Mouse (Mus musculus) c-Kit-positive CD71-negative TER-119-negative erythroid progenitor cells, embryonic 14.5 days (primary cell): ENCODE data around the gene Gne.

Experiments used
- DNase-seq: peaks from one replicate; pipeline ENCODE4 v3.0.0-alpha.2; 2013; ENCODE audit warnings: low read depth

Gene Gne

GRCm38 (mm10) chr4:44024241-44024640 lies 59.7 kb downstream of the Gne start:
- DNase-seq, result no peak

- no peak for DNase-seq
Observed at GRCm38 (mm10) chr4:44023681-44024080, 60.3 kb downstream of the Gne start.

DNA sequence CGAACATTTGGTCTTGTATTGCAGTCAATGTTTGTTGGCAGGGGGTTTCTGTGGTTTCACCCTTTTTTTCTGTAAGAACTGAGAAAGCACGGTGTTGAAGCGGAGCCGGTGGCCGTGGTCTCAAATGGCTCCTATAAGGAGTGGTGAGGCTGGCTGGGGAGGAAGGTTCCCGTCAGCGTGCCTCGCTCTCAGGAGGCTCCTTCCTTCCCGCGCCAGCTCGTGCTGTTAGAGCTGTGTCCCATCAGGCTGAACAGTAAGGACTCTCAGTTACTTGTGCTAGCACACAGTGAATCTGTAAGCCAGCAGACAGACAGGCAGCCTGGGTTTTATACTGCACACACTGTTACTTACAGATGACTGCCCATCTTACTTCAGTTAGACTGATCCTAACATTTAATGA lies 61.2 kb downstream of the Gne start:
- no peak for DNase-seq

DNA sequence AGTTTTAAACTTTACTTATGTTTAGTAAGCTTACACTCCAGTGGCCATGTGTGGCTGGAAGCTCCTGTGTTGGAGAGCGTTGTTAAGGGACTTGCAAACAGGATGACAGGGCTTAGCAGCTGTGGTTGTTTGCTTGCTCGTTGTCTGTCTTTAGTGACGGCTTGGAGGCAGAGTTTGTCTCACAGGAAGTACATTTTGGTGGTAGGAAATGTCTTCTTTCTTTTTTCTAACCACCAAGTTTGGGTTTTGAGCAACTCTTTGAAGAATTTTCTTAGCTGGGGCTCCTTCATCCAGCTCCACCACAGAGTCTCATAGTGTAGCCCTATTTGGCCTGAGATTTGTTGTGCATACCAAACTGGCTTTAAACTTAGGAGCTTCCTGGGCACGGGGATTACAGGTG lies 61.7 kb downstream of the Gne start:
- no peak for DNase-seq

- no peak for DNase-seq
Observed at GRCm38 (mm10) chr4:44016791-44017190, 67.2 kb downstream of the Gne start.

- no peak for DNase-seq
Observed at GRCm38 (mm10) chr4:44016071-44016470, 67.9 kb downstream of the Gne start.

- no peak for DNase-seq
Observed at GRCm38 (mm10) chr4:44013391-44014070, 70.4 kb downstream of the Gne start.

GRCm38 (mm10) chr4:44012376-44013367 lies 71.3 kb downstream of the Gne start:
- DNase-seq, result peak; percentile 87

GRCm38 (mm10) chr4:44011799-44012198 lies 72.2 kb downstream of the Gne start:
- DNase-seq, result no peak

GRCm38 (mm10) chr4:44010893-44011292 lies 73.1 kb downstream of the Gne start:
- DNase-seq, result no peak

DNA sequence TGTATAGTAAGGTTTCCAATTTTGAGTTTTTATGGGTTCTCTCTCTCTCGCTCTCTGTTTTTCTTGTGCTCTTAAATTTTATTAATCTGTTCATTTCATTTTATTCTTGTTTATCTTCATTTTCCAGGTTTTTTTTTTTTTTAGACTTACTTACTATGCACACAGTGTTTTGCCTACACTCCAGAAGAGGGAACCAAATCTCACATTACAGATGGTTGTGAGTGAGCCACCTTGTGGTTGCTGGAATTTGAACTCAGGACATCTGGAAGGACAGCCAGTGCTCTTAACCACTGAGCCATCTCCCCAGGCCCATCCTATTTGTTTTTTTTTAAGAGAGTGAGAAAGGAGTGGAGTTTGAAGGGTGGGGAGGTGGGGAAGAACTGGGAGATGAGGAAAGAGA lies 73.8 kb downstream of the Gne start:
- no peak for DNase-seq

- DNase-seq, result no peak
Observed at GRCm38 (mm10) chr4:44004623-44005409, 79.2 kb downstream of the Gne start.

- peak; percentile 52 for DNase-seq
Observed at GRCm38 (mm10) chr4:44004126-44004525, 79.9 kb downstream of the Gne start, which contains the start of gene Clta. Gene Clta (plus strand): TSS chr4:44004452.

DNA sequence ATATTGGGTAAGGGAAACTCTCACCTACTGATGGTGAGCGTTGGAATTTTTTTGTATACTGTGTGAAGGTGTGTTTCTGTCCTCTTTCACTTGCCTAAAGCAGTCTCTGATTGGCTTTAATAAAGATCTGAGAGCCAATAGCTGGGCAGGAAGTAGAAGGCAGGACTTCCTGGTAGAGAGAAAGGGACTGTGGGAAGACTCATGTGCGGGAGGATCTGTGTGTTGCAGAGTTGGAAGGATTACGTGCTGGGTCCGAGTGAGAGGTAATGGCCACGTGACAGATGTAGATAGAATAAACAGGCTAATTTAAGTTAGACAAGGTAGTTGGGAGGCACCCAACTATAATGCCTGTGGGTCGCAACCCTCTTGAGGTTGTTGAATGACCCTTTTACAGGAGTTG lies 80.4 kb downstream of the Gne start:
- no peak for DNase-seq

GRCm38 (mm10) chr4:43994342-43994741 lies 89.6 kb downstream of the Gne start:
- no peak for DNase-seq

- DNase-seq, result no peak
Observed at GRCm38 (mm10) chr4:43993072-43993471, 90.9 kb downstream of the Gne start.

- no peak for DNase-seq
Observed at GRCm38 (mm10) chr4:43988976-43989375, 95.0 kb downstream of the Gne start.

GRCm38 (mm10) chr4:43984326-43984725 lies 99.7 kb downstream of the Gne start:
- no peak for DNase-seq
